Mouse (Mus musculus) intestine, postnatal 0 days (tissue): ENCODE data around the gene Cidec. TPM values are rescaled to one million over a fixed set of nuclear protein-coding genes. Genes with fewer than 3 reads are reported as not detected.
A peak's percentile ranks its signal among the peaks of the same experiment; 100 is the strongest.

Source experiments
- ATAC-seq: fragments of 200-750 bp; cut with Nextera tagmentation; 2 replicates; pipeline ENCODE4 v1.8.0; 2017; ENCODE audit warnings: mild to moderate bottlenecking, moderate TSS enrichment, moderate library complexity
- H3K27ac ChIP-seq: fragments of 300-500 bp; sonication (generic); 2 replicates; pipeline ENCODE4 v1.5.1; 2014; ENCODE audit warnings: mild to moderate bottlenecking, low read depth, low read length, moderate library complexity
- H3K27me3 ChIP-seq: fragments of 300-500 bp; sonication (generic); replicated peaks from 2 replicates; pipeline ENCODE4 v1.6.1; 2014; ENCODE audit warnings: low read length, mixed read lengths; ENCODE audit not compliant: control insufficient read depth, insufficient read depth
- H3K36me3 ChIP-seq: fragments of 300-500 bp; sonication (generic); 2 replicates; pipeline ENCODE4 v1.6.1; 2014; ENCODE audit warnings: mild to moderate bottlenecking, moderate library complexity; ENCODE audit not compliant: control insufficient read depth, insufficient read depth
- H3K4me1 ChIP-seq: fragments of 300-500 bp; sonication (generic); replicated peaks from 2 replicates; pipeline ENCODE4 v1.6.1; 2014; ENCODE audit warnings: antibody characterized with exemption, low read length, mixed read lengths; ENCODE audit not compliant: control insufficient read depth, insufficient read depth
- H3K4me2 ChIP-seq: fragments of 300-500 bp; sonication (generic); replicated peaks from 2 replicates; pipeline ENCODE4 v1.6.1; 2014; ENCODE audit warnings: low read depth, mild to moderate bottlenecking, moderate library complexity
- H3K4me3 ChIP-seq: fragments of 300-500 bp; sonication (generic); 2 replicates; pipeline ENCODE4 v1.5.1; 2014; ENCODE audit warnings: low read depth, low read length
- H3K9ac ChIP-seq: fragments of 300-500 bp; sonication (generic); 2 replicates; pipeline ENCODE4 v1.6.1; 2014; ENCODE audit warnings: mild to moderate bottlenecking, low read depth, low read length
- H3K9me3 ChIP-seq: fragments of 300-500 bp; sonication (generic); 2 replicates; pipeline ENCODE4 v1.6.1; 2016; ENCODE audit warnings: mixed run types; ENCODE audit not compliant: control insufficient read depth
- CTCF ChIP-seq: sonication (generic); IDR thresholded peaks from 2 replicates; pipeline ENCODE4 v1.5.1; 2016; ENCODE audit warnings: low read depth, mild to moderate bottlenecking, control low read depth, antibody characterized with exemption, moderate library complexity
- WGBS: fragments of 180-500 bp; shearing (Covaris S2); extraction: QIAGEN DNeasy Blood & Tissue Kit; methylation state at CpG from one replicate; pipeline ENCODE4 v1.1.7; 2014; 5-methylcytosine and 5-hydroxymethylcytosine counted together
- polyA plus RNA-seq: library from polyadenylated mRNA; unstranded; fragments of >200 nt; fragmentation: Nextera tagmentation; extraction: Ambion mirVana; gene quantifications from 2 replicates; pipeline ENCODE4 v1.2.1, GENCODE M21; 2015

Cidec gene
- 231 and 259 TPM in 2 replicates for polyA plus RNA-seq

DNA sequence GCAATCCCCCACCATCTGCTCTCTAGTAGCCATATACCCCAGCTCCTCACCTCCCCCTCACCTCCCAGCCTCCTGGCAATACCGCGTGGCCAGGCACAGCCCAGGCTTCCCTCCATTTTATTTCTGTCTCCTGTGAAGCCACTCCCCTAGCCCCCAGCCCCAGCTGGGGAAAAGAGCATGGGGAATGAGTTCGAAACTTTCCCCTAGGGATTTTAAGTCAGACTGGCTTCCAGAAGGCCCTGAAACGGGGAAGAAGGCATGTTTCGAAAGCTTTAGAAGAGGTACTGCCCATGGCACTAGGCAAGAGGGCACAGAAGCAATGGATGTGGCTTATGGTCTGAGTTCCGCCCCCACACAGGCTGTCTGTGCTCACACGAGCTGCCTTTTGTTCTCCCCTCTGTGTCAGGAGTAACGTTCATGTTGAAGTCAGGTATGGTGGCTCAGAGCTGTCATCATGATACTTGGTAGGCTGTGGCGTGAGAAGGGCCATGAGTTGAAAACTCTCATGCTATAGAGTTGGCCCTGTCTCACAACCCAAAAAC lies at the start of gene Cidec:
Gene Cidec, minus strand, starts transcription at position 97 of the 542 bp plus-strand sequence.
- H3K9ac ChIP-seq: peak within 1 kb of the TSS; percentile 59
- no peaks in the 10 kb centered on the region for H3K27me3 ChIP-seq
- H3K4me3 ChIP-seq: peak within 1 kb of the TSS; percentile 34
- H3K4me1 ChIP-seq: no peaks in the 10 kb centered on the region; the same call in 1 of the 2 replicates
- no peaks in the 10 kb centered on the region for H3K36me3 ChIP-seq
- 80% methylated on average over 9 of the region's 9 CpGs for WGBS
- no peaks in the 10 kb centered on the region for H3K9me3 ChIP-seq
- no peak for ATAC-seq
- peak within 1 kb of the TSS; percentile 59 for H3K4me2 ChIP-seq
- no peak for TF ChIP-seq CTCF
- peak within 1 kb of the TSS; percentile 95 for H3K27ac ChIP-seq

DNA sequence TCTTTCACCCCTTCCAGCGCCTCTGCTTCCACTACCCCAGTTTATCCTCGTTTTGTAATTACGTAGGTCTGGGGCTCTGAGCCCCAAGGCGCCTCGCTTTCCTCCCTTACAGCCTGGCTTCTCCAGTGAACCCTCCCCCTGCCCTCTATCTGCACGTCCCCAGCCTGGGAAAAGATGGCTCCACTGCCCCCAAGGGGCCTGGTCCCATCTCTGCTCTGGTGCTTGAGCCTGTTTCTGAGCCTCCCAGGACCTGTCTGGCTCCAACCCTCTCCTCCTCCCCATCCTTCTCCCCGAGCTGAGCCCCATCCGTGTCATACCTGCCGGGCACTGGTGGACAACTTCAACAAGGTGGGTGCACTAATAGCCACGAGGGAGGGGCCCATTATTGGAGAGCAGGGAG lies 48.2 kb upstream of the Cidec start:
- 8% methylated on average over 10 of the region's 10 CpGs for WGBS
- Histone ChIP-seq H3K4me2 (peak overlapping the region; percentile 72), H3K27ac (peak overlapping the region; percentile 54; the same call in 1 of the 2 replicates), H3K9me3 (no peaks in the 10 kb centered on the region), H3K4me1 (no peaks in the 10 kb centered on the region), H3K36me3 (peaks cover 5% of the 10 kb centered on the region), H3K4me3 (peak overlapping the region; percentile 49), H3K9ac (peak overlapping the region; percentile 54), H3K27me3 (no peaks in the 10 kb centered on the region)
- TF ChIP-seq CTCF: peak; percentile 37
- no peak; the same call in 1 of the 2 replicates for ATAC-seq

DNA sequence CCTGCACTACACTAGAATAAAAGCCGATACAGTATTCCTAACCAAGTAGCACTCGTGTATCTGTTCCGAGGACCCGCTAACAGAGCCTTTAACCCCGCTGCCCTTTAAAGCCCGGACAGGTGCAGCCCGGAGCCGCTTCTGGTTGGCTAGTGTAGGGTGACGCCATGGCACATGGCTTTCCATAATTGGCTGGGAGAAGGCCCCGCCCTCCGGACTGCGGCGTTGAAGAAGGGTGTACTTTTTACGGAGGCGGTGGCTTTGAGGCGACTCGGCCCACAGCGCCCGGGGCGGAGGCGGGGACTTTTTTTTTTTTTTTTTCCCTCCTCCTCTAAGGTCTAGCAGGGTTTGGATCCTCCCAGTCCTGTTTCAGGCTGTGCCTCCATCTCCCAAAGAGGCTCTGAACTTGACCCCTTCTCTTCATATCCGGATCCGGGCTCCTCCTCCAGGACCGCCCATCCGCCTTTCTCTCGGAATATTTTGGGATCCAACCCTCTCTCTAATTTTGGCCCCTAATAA lies 47.6 kb upstream of the Cidec start, which contains the start of gene Creld1:
Gene Creld1, plus strand, starts transcription at position 198 of the 516 bp plus-strand sequence.
- no peak for TF ChIP-seq CTCF
- peak within 1 kb of the TSS; percentile 72 for H3K4me2 ChIP-seq
- H3K27me3 ChIP-seq: no peaks in the 10 kb centered on the region
- no peaks in the 10 kb centered on the region for H3K4me1 ChIP-seq
- H3K36me3 ChIP-seq: peaks cover 5% of the 10 kb centered on the region; the same call in 1 of the 2 replicates
- peak; percentile 95 for ATAC-seq
- H3K9me3 ChIP-seq: no peaks in the 10 kb centered on the region
- H3K9ac ChIP-seq: peak within 1 kb of the TSS; percentile 54
- under 1% methylated on average over 26 of the region's 26 CpGs for WGBS
- peak within 1 kb of the TSS; percentile 49 for H3K4me3 ChIP-seq
- H3K27ac ChIP-seq: peak within 1 kb of the TSS; percentile 87

DNA sequence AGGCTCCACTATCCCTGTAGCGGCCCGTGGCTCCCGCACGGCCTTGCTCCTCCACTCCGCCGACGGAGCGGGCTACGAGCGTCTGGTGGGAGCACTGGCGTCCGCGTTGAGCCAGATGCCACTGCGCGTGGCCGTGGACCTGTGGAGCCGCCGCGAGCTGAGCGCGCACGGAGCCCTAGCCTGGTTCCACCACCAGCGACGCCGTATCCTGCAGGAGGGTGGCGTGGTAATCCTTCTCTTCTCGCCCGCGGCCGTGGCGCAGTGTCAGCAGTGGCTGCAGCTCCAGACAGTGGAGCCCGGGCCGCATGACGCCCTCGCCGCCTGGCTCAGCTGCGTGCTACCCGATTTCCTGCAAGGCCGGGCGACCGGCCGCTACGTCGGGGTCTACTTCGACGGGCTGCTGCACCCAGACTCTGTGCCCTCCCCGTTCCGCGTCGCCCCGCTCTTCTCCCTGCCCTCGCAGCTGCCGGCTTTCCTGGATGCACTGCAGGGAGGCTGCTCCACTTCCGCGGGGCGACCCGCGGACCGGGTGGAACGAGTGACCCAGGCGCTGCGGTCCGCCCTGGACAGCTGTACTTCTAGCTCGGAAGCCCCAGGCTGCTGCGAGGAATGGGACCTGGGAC lies 47.0 kb upstream of the Cidec start:
- peak overlapping the region; percentile 72 for H3K4me2 ChIP-seq
- H3K4me1 ChIP-seq: no peaks in the 10 kb centered on the region
- H3K9ac ChIP-seq: peak overlapping the region; percentile 53
- 4% methylated on average over 64 of the region's 65 CpGs for WGBS
- peak; percentile 45 for ATAC-seq
- no peaks in the 10 kb centered on the region for H3K9me3 ChIP-seq
- peaks cover 7% of the 10 kb centered on the region; the same call in 1 of the 2 replicates for H3K36me3 ChIP-seq
- H3K4me3 ChIP-seq: peak overlapping the region; percentile 49
- H3K27me3 ChIP-seq: no peaks in the 10 kb centered on the region
- H3K27ac ChIP-seq: peak overlapping the region; percentile 87
- peak; percentile 47 for TF ChIP-seq CTCF

DNA sequence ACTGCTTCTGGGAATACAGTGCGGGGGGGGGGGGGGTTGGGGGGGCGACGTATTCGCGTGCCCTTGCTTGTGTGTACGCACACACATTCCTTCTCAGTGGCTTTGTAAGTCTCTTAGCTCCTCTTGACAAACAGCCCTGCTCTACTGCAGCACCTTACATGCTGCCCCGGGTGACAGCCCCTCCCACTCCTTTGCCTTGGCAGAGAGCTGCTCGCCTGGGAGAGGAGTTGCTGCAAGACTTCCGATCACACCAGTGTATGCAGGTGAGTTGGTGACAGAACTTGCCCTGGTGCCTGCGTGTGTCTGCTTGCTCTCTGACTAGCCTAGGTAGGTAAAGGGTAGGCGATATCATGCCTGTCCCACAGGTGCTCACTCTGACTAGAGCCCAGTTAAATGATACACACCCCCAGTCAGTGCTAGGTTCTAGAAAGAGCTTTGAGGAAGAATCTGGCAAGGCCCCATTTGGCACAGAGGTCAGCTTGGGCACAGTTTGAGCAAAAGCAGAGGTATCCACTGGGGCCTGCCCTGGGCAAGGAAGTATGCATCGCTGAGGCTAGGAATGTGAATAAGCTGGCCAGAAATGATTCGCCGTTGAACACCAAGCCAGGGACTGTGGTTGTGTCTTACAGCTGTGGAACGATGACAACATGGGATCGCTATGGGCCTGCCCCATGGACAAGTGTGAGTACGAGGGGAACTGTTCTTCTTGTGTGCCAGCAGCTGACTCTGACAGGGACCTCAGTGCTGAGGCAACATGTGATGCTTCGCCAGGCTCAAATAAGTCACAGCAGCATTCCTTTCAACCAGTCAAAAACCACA lies 45.2 kb upstream of the Cidec start:
- H3K4me2 ChIP-seq: no peak overlapping the region
- no peaks in the 10 kb centered on the region for H3K9me3 ChIP-seq
- no peaks in the 10 kb centered on the region; the same call in 1 of the 2 replicates for H3K4me1 ChIP-seq
- no peak for TF ChIP-seq CTCF
- no peaks in the 10 kb centered on the region for H3K27me3 ChIP-seq
- ATAC-seq: no peak
- 58% methylated on average over 18 of the region's 18 CpGs for whole genome bisulfite sequencing
- peaks cover 8% of the 10 kb centered on the region; the same call in 1 of the 2 replicates for H3K36me3 ChIP-seq
- no peak overlapping the region for H3K4me3 ChIP-seq
- H3K9ac ChIP-seq: no peak overlapping the region
- no peak overlapping the region for H3K27ac ChIP-seq

DNA sequence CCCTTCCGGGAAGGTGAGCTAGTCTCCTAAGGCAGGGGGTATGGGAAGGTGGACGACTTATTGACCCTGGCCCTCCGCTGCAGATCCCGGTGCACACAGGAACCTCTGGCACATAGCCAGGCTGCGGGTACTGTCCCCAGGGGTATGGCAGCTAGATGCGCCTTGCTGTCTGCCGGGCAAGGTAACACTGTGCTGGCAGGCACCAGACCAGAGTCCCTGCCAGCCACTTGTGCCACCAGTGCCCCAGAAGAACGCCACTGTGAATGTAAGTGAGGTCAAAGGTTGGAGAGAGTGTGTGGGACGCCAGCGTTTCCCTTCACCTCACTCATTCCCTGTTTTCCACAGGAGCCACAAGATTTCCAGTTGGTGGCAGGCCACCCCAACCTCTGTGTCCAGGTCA lies 43.3 kb upstream of the Cidec start:
- Histone ChIP-seq H3K36me3 (peaks cover 8% of the 10 kb centered on the region; the same call in 1 of the 2 replicates), H3K4me3 (no peak overlapping the region), H3K9me3 (no peaks in the 10 kb centered on the region), H3K4me1 (no peaks in the 10 kb centered on the region; the same call in 1 of the 2 replicates), H3K27ac (no peak overlapping the region), H3K27me3 (no peaks in the 10 kb centered on the region), H3K9ac (no peak overlapping the region), H3K4me2 (no peak overlapping the region)
- 81% methylated on average over 10 of the region's 10 CpGs for WGBS
- TF ChIP-seq CTCF: no peak
- no peak for ATAC-seq
